Mouse (Mus musculus) small intestine, adult 2 months (tissue): ENCODE measurements at regions not wholly inside any gene's neighbourhood (a gene's known extent, or its start where the extent isn't known, plus 50 kb on each side); places are given as distances from the start of the nearest gene placed in this dataset.
A peak's percentile ranks its signal among the peaks of the same experiment; 100 is the strongest.

Source experiments
- H3K27ac ChIP-seq: fragments of 200-500 bp; 2 replicates; pipeline ENCODE4 v1.5.1; 2012; ENCODE audit warnings: low read depth, low read length, control low read depth, inconsistent platforms; ENCODE audit not compliant: insufficient read depth
- H3K27me3 ChIP-seq: fragments of 200-500 bp; 2 replicates; pipeline ENCODE4 v1.6.1; 2012; ENCODE audit warnings: mild to moderate bottlenecking, moderate library complexity, low read length, inconsistent platforms; ENCODE audit not compliant: control insufficient read depth, insufficient read depth
- H3K36me3 ChIP-seq: fragments of 200-500 bp; 2 replicates; pipeline ENCODE4 v1.6.1; 2012; ENCODE audit warnings: mild to moderate bottlenecking, low read length, control low read depth, inconsistent platforms; ENCODE audit not compliant: control insufficient read depth, insufficient read depth
- H3K4me1 ChIP-seq: fragments of 200-500 bp; 2 replicates; pipeline ENCODE4 v1.6.1; 2012; ENCODE audit warnings: low read length, inconsistent platforms, mixed read lengths; ENCODE audit not compliant: control insufficient read depth, insufficient read depth, insufficient read length
- H3K4me3 ChIP-seq: fragments of 200-500 bp; 2 replicates; pipeline ENCODE4 v1.5.1; 2012; ENCODE audit warnings: low read depth, mild to moderate bottlenecking, control low read depth, inconsistent platforms, low read length, moderate library complexity
- CTCF ChIP-seq: fragments of 200-500 bp; IDR thresholded peaks from 2 replicates; pipeline ENCODE4 v1.5.1; 2012; ENCODE audit warnings: low read depth, mild to moderate bottlenecking, control low read depth, inconsistent platforms, low read length, moderate library complexity, mixed read lengths; ENCODE audit not compliant: insufficient replicate concordance, insufficient read length; ENCODE audit errors: extremely low read depth
- POLR2A ChIP-seq: fragments of 200-500 bp; IDR thresholded peaks from 2 replicates; pipeline ENCODE4 v1.6.1; 2012; ENCODE audit warnings: low read depth, mild to moderate bottlenecking, control low read depth, inconsistent platforms, low read length, moderate library complexity
- WGBS: fragments of 180-500 bp; shearing (Covaris S2); methylation state at CpG from one replicate; pipeline ENCODE4 v1.1.7; 2018; 5-methylcytosine and 5-hydroxymethylcytosine counted together

- TF ChIP-seq CTCF, result no peak
- TF ChIP-seq POLR2A, result no peak
- Histone ChIP-seq H3K27me3 (no peaks in the 10 kb centered on the region), H3K36me3 (no peaks in the 10 kb centered on the region), H3K4me1 (no peaks in the 10 kb centered on the region), H3K27ac (no peak overlapping the region), H3K4me3 (no peak overlapping the region)
- WGBS, result 87% methylated on average over 5 of the region's 5 CpGs
Measured at GRCm38 (mm10) chr9:120677216-120677615, 106.0 kb downstream of the Rpl14 start.

- 40% methylated on average over 11 of the region's 11 CpGs for WGBS
- TF ChIP-seq POLR2A (no peak), CTCF (no peak)
- Histone ChIP-seq H3K4me1 (no peaks in the 10 kb centered on the region), H3K4me3 (no peak overlapping the region), H3K36me3 (no peaks in the 10 kb centered on the region), H3K27ac (no peak overlapping the region), H3K27me3 (no peaks in the 10 kb centered on the region)
Measured at GRCm38 (mm10) chr9:120679822-120680426, 108.7 kb downstream of the Rpl14 start.

GRCm38 (mm10) chr9:120681404-120681803 lies 110.2 kb downstream of the Rpl14 start:
- WGBS, result 59% methylated on average over 7 of the region's 7 CpGs
- Histone ChIP-seq H3K4me1 (no peaks in the 10 kb centered on the region), H3K27ac (no peak overlapping the region), H3K4me3 (no peak overlapping the region), H3K27me3 (no peaks in the 10 kb centered on the region), H3K36me3 (no peaks in the 10 kb centered on the region)
- no peak for TF ChIP-seq POLR2A
- TF ChIP-seq CTCF, result no peak

- 37% methylated on average over 6 of the region's 7 CpGs for WGBS
- Histone ChIP-seq H3K4me1 (peaks cover 2% of the 10 kb centered on the region; the same call in 1 of the 2 replicates), H3K27me3 (no peaks in the 10 kb centered on the region), H3K4me3 (no peak overlapping the region), H3K27ac (no peak overlapping the region), H3K36me3 (no peaks in the 10 kb centered on the region)
- TF ChIP-seq CTCF, result no peak
- TF ChIP-seq POLR2A, result no peak
Measured at GRCm38 (mm10) chr9:120685961-120686360, 114.7 kb downstream of the Rpl14 start.

GRCm38 (mm10) chr9:120689025-120689424 lies 117.8 kb downstream of the Rpl14 start:
- peaks cover 5% of the 10 kb centered on the region for H3K4me1 ChIP-seq
- WGBS, result 77% methylated on average over 11 of the region's 11 CpGs
- H3K27ac ChIP-seq, result no peak overlapping the region
- no peaks in the 10 kb centered on the region for H3K27me3 ChIP-seq
- TF ChIP-seq POLR2A, result no peak
- no peak for TF ChIP-seq CTCF
- no peaks in the 10 kb centered on the region for H3K36me3 ChIP-seq
- no peak overlapping the region for H3K4me3 ChIP-seq

- Histone ChIP-seq H3K4me1 (peaks cover 5% of the 10 kb centered on the region), H3K27ac (peak overlapping the region; percentile 50), H3K36me3 (no peaks in the 10 kb centered on the region), H3K4me3 (no peak overlapping the region), H3K27me3 (no peaks in the 10 kb centered on the region)
- TF ChIP-seq CTCF, result no peak
- TF ChIP-seq POLR2A, result no peak
- WGBS, result 67% methylated on average over 5 of the region's 5 CpGs
Measured at GRCm38 (mm10) chr9:120690510-120690909, 119.3 kb downstream of the Rpl14 start.

GRCm38 (mm10) chr9:120690961-120691941 lies 120.0 kb downstream of the Rpl14 start:
- no peaks in the 10 kb centered on the region for H3K27me3 ChIP-seq
- no peaks in the 10 kb centered on the region for H3K36me3 ChIP-seq
- peak overlapping the region; percentile 50 for H3K27ac ChIP-seq
- H3K4me1 ChIP-seq, result peaks cover 5% of the 10 kb centered on the region
- TF ChIP-seq POLR2A (no peak), CTCF (peak; percentile 31; the same call in 1 of the 2 replicates)
- peak overlapping the region; percentile 35 for H3K4me3 ChIP-seq
- 27% methylated on average over 30 of the region's 30 CpGs for WGBS
